Mouse (Mus musculus) erythroblast, embryonic 14.5 days (primary cell): ENCODE data around the gene Sh3pxd2a.

Source experiments
- GATA1 ChIP-seq: IDR thresholded peaks from 2 replicates; pipeline ENCODE4 v1.6.1; 2012; ENCODE audit warnings: low read length, inconsistent platforms, mixed read lengths
- TAL1 ChIP-seq: IDR thresholded peaks from 3 replicates; pipeline ENCODE4 v1.6.1; 2012; ENCODE audit warnings: low read length, inconsistent platforms, mixed read lengths

GRCm38 (mm10) chr19:47269729-47270128 is 194.5 kb downstream of the Sh3pxd2a start:
- TF ChIP-seq TAL1 (no peak), GATA1 (no peak)
